ENCODE assay signal across 14 mouse cellular contexts in the genomic region with DNA sequence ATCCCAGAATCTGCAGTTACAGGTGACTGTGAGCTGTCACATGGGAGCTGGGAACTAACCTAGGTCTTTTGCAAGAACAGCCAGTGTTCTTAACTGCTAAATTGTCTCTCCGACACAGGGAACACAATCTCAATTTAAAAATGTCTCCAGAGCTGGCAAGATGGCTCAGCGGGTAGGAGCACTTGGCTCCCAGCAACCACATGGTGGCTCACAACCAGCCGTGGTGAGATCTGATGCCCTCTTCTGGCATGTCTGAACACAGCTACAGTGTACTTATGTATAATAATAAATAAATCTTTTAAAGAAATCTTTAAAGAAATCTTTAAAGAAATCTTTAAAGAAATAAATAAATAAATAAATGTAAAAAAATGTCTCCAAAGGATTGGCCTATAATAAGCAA. TPM values are rescaled to one million over a fixed set of nuclear protein-coding genes. Genes with fewer than 3 reads are reported as not detected.
DNase-seq lines count a peak whose midpoint lies in the region; ATAC-seq and TF ChIP-seq lines count a peak whose summit lies in the region.
"Had no signal": no experiment of that assay in that cellular context is flagged by ENCODE, and none has a peak within 500 bp of the region (broad histone marks: within the 10 kb centered on the region; RNA-seq: fewer than 3 reads in every experiment).

No protein-coding gene starts in this region.

- WGBS in hindbrain, postnatal 0 days: 88% methylated on average over 3 of the region's 3 CpGs
- 85% methylated on average over 3 of the region's 3 CpGs for WGBS in hindbrain, embryonic 14.5 days
- 87% methylated on average over 3 of the region's 3 CpGs for WGBS in midbrain, embryonic 13.5 days

- no peak for ATAC-seq in hindbrain, postnatal 0 days
- ATAC-seq in hindbrain, embryonic 14.5 days (ENCODE audit: low FRiP score): no peak
- ATAC-seq in midbrain, embryonic 13.5 days: no peak
- ATAC-seq: intestine, embryonic 16.5 days had no signal

- H3K36me3 ChIP-seq in hindbrain, postnatal 0 days (ENCODE audit: insufficient read depth, low read length): no peaks in the 10 kb centered on the region
- no peaks in the 10 kb centered on the region for H3K36me3 ChIP-seq in hindbrain, embryonic 14.5 days (replicated peaks; ENCODE audit: control insufficient read depth, insufficient read depth)
- H3K36me3 ChIP-seq in midbrain, embryonic 13.5 days: 0 out of 2 replicates have a peak, but pooled peaks cover 3% of the 10 kb centered on the region

- no peaks in the 10 kb centered on the region for H3K9me3 ChIP-seq in hindbrain, postnatal 0 days (ENCODE audit: low read length)
- H3K9me3 ChIP-seq in hindbrain, embryonic 14.5 days (ENCODE audit: control insufficient read depth, low read length): no peaks in the 10 kb centered on the region; the same call in 1 of the 2 replicates
- no peaks in the 10 kb centered on the region for H3K9me3 ChIP-seq in midbrain, embryonic 13.5 days
- H3K9me3 ChIP-seq: heart, embryonic 12.5 days; limb, embryonic 15.5 days; midbrain, embryonic 12.5 days had no signal

- TF ChIP-seq CTCF in hindbrain, postnatal 0 days (IDR thresholded peaks at IDR 0.05; ENCODE audit: low read depth): peak; percentile 11; the same call in 1 of the 2 replicates

- H3K4me3 ChIP-seq in hindbrain, postnatal 0 days (ENCODE audit: low read length): no peak overlapping the region
- no peak overlapping the region for H3K4me3 ChIP-seq in hindbrain, embryonic 14.5 days (replicated peaks; ENCODE audit: low read length)
- H3K4me3 ChIP-seq in midbrain, embryonic 13.5 days (replicated peaks): no peak overlapping the region
- H3K4me3 ChIP-seq: heart, embryonic 12.5 days; limb, embryonic 15.5 days; midbrain, embryonic 12.5 days had no signal

- no peak overlapping the region for H3K9ac ChIP-seq in hindbrain, postnatal 0 days (replicated peaks; ENCODE audit: low read length)
- no peak overlapping the region for H3K9ac ChIP-seq in hindbrain, embryonic 14.5 days
- no peak overlapping the region for H3K9ac ChIP-seq in midbrain, embryonic 13.5 days (replicated peaks)
- H3K9ac ChIP-seq: heart, embryonic 12.5 days; limb, embryonic 15.5 days; midbrain, embryonic 12.5 days had no signal

- DNase-seq in hindbrain, postnatal 0 days (ENCODE audit: low spot score): no peak
- DNase-seq in hindbrain, embryonic 14.5 days (ENCODE audit: low spot score): no peak
- peak; percentile 11 for DNase-seq in thymus, postnatal 0 days (ENCODE audit: low spot score)
- no peak for DNase-seq in thymus, adult 18-20 months
- peak; percentile 19 for DNase-seq in ZHBTc4 (ENCODE audit: low read depth, low spot score)
- no peak for DNase-seq in embryo, embryonic 10.5 days (ENCODE audit: low spot score)
- DNase-seq: cerebellum, adult 2 months; gastrocnemius, postnatal 25 days; lung, postnatal 4 days had no signal

- H3K27me3 ChIP-seq in hindbrain, postnatal 0 days (ENCODE audit: insufficient read depth, low read length): no peaks in the 10 kb centered on the region
- no peaks in the 10 kb centered on the region for H3K27me3 ChIP-seq in hindbrain, embryonic 14.5 days (ENCODE audit: control insufficient read depth, insufficient read depth, low read length)
- no peaks in the 10 kb centered on the region for H3K27me3 ChIP-seq in midbrain, embryonic 13.5 days
- H3K27me3 ChIP-seq: heart, embryonic 12.5 days; limb, embryonic 15.5 days; midbrain, embryonic 12.5 days had no signal

- no peak overlapping the region for H3K27ac ChIP-seq in hindbrain, postnatal 0 days
- H3K27ac ChIP-seq in hindbrain, embryonic 14.5 days: no peak overlapping the region
- H3K27ac ChIP-seq in midbrain, embryonic 13.5 days: no peak overlapping the region
- H3K27ac ChIP-seq: limb, embryonic 15.5 days; midbrain, embryonic 12.5 days had no signal

- H3K4me2 ChIP-seq in hindbrain, postnatal 0 days (ENCODE audit: low read depth, low read length): no peak overlapping the region
- no peak overlapping the region for H3K4me2 ChIP-seq in hindbrain, embryonic 14.5 days (replicated peaks)
- no peak overlapping the region for H3K4me2 ChIP-seq in midbrain, embryonic 13.5 days (replicated peaks)
- H3K4me2 ChIP-seq: heart, embryonic 12.5 days; limb, embryonic 15.5 days; midbrain, embryonic 12.5 days had no signal

- H3K4me1 ChIP-seq in hindbrain, postnatal 0 days (ENCODE audit: insufficient read depth, low read length): no peaks in the 10 kb centered on the region
- no peaks in the 10 kb centered on the region for H3K4me1 ChIP-seq in hindbrain, embryonic 14.5 days (replicated peaks; ENCODE audit: control insufficient read depth, insufficient read depth, low read length)
- 0 out of 2 replicates have a peak, but pooled peaks cover 4% of the 10 kb centered on the region for H3K4me1 ChIP-seq in midbrain, embryonic 13.5 days (replicated peaks)
- H3K4me1 ChIP-seq: limb, embryonic 15.5 days; midbrain, embryonic 12.5 days had no signal

RNA-seq across cellular contexts. Expression of gene Pds5a, which starts 30.4 kb away (rescaled TPM):
- total RNA-seq in hindbrain, postnatal 0 days (2014; rRNA removed): 67.2 and 75.5 TPM in 2 replicates
- 24.3 and 24.9 TPM in 2 replicates for polyA plus RNA-seq in hindbrain, postnatal 0 days (2015; fragmentation: Nextera tagmentation; extraction: Ambion mirVana)
- 54.9 and 56.6 TPM in 2 replicates for polyA plus RNA-seq in hindbrain, embryonic 14.5 days (2014; fragmentation: Nextera tagmentation; extraction: Ambion mirVana)
- polyA plus RNA-seq in thymus, postnatal 0 days (2015; fragmentation: Nextera tagmentation; extraction: Ambion mirVana): 59.6 and 66.5 TPM in 2 replicates
- 66.2 and 67.6 TPM in 2 replicates for polyA plus RNA-seq in midbrain, embryonic 13.5 days (2015; fragmentation: Nextera tagmentation; extraction: Ambion mirVana)

Comparison
In these comparisons a context has a peak if more than half of its experiments do, and no peak if none do; other contexts are left out.
1. DNase-seq: peak in thymus, postnatal 0 days (single experiment) and ZHBTc4 (single experiment); none in hindbrain, postnatal 0 days (single experiment), hindbrain, embryonic 14.5 days (single experiment), thymus, adult 18-20 months (0 of 2) and embryo, embryonic 10.5 days (single experiment).